Mouse (Mus musculus): ENCODE measurements around the gene Sertad3. TPM values are rescaled to one million over a fixed set of nuclear protein-coding genes. Genes with fewer than 3 reads are reported as not detected.

Sertad3 gene
- polyA plus RNA-seq, 1 experiment from 2014 or later = 24.8 TPM

GRCm38 (mm10) chr7:27506765-27507370 is 33.3 kb downstream of the Sertad3 start:
- Histone ChIP-seq H3K36me3 (replicated peaks) (no peaks in the 10 kb centered on the region), H3K4me3 (peak overlapping the region; percentile 65), H3K4me1 (peaks cover 28% of the 10 kb centered on the region), H3K27ac (peak overlapping the region; percentile 97), H3K27me3 (ENCODE audit: poor library complexity, severe bottlenecking) (no peaks in the 10 kb centered on the region), H3K9me3 (no peaks in the 10 kb centered on the region)
- no peak for DNase-seq (ENCODE audit: extremely low spot score, low spot score)
- 55% methylated on average over 9 of the region's 9 CpGs for WGBS

GRCm38 (mm10) chr7:27507711-27508647 is 34.4 kb downstream of the Sertad3 start:
- Histone ChIP-seq H3K9me3 (no peaks in the 10 kb centered on the region), H3K4me3 (peak overlapping the region; percentile 65), H3K4me1 (peaks cover 28% of the 10 kb centered on the region), H3K36me3 (replicated peaks) (no peaks in the 10 kb centered on the region), H3K27me3 (ENCODE audit: poor library complexity, severe bottlenecking) (no peaks in the 10 kb centered on the region), H3K27ac (peak overlapping the region; percentile 97)
- DNase-seq (ENCODE audit: extremely low spot score, low spot score) = peak; percentile 100
- under 1% methylated on average over 54 of the region's 54 CpGs for WGBS

- DNase-seq (ENCODE audit: extremely low spot score, low spot score) = peak; percentile 52
- H3K9me3 ChIP-seq = no peaks in the 10 kb centered on the region
- H3K4me3 ChIP-seq = peak overlapping the region; percentile 65
- H3K36me3 ChIP-seq (replicated peaks) = no peaks in the 10 kb centered on the region
- peaks cover 28% of the 10 kb centered on the region for H3K4me1 ChIP-seq
- H3K27ac ChIP-seq = peak overlapping the region; percentile 97; the same call in 1 of the 2 replicates
- H3K27me3 ChIP-seq (ENCODE audit: poor library complexity, severe bottlenecking) = no peaks in the 10 kb centered on the region
- WGBS = 23% methylated on average over 6 of the region's 6 CpGs
Observed at GRCm38 (mm10) chr7:27508648-27509005, 35.1 kb downstream of the Sertad3 start.

- no peaks in the 10 kb centered on the region for H3K9me3 ChIP-seq
- no peaks in the 10 kb centered on the region for H3K27me3 ChIP-seq (ENCODE audit: poor library complexity, severe bottlenecking)
- H3K4me3 ChIP-seq = no peak overlapping the region
- no peak for DNase-seq (ENCODE audit: extremely low spot score, low spot score)
- H3K4me1 ChIP-seq = peaks cover 28% of the 10 kb centered on the region
- WGBS = 89% methylated on average over 2 of the region's 2 CpGs
- no peaks in the 10 kb centered on the region for H3K36me3 ChIP-seq (replicated peaks)
- H3K27ac ChIP-seq = no peak overlapping the region
Observed at GRCm38 (mm10) chr7:27510809-27511208, 37.2 kb downstream of the Sertad3 start.

GRCm38 (mm10) chr7:27514961-27515360 is 41.4 kb downstream of the Sertad3 start:
- no peak for DNase-seq (ENCODE audit: extremely low spot score, low spot score)
- Histone ChIP-seq H3K27ac (no peak overlapping the region), H3K36me3 (replicated peaks) (peaks cover 8% of the 10 kb centered on the region; the same call in 1 of the 2 replicates), H3K4me1 (no peaks in the 10 kb centered on the region), H3K4me3 (no peak overlapping the region), H3K27me3 (ENCODE audit: poor library complexity, severe bottlenecking) (no peaks in the 10 kb centered on the region), H3K9me3 (peaks cover 6% of the 10 kb centered on the region; the same call in 1 of the 2 replicates)
- 81% methylated on average over 9 of the region's 9 CpGs for WGBS

GRCm38 (mm10) chr7:27518314-27518713 is 44.7 kb downstream of the Sertad3 start:
- Histone ChIP-seq H3K27me3 (ENCODE audit: poor library complexity, severe bottlenecking) (no peaks in the 10 kb centered on the region), H3K4me1 (peaks cover 6% of the 10 kb centered on the region), H3K27ac (no peak overlapping the region), H3K36me3 (replicated peaks) (peaks cover 8% of the 10 kb centered on the region; the same call in 1 of the 2 replicates), H3K9me3 (peaks cover 9% of the 10 kb centered on the region; the same call in 1 of the 2 replicates), H3K4me3 (no peak overlapping the region)
- no peak for DNase-seq (ENCODE audit: extremely low spot score, low spot score)
- 86% methylated on average over 9 of the region's 9 CpGs for WGBS

GRCm38 (mm10) chr7:27520104-27520503 is 46.5 kb downstream of the Sertad3 start:
- Histone ChIP-seq H3K4me1 (peaks cover 6% of the 10 kb centered on the region), H3K27me3 (ENCODE audit: poor library complexity, severe bottlenecking) (no peaks in the 10 kb centered on the region), H3K9me3 (peaks cover 9% of the 10 kb centered on the region; the same call in 1 of the 2 replicates), H3K36me3 (replicated peaks) (peaks cover 8% of the 10 kb centered on the region; the same call in 1 of the 2 replicates), H3K4me3 (no peak overlapping the region), H3K27ac (no peak overlapping the region)
- no peak for DNase-seq (ENCODE audit: extremely low spot score, low spot score)

- Histone ChIP-seq H3K36me3 (replicated peaks) (peaks cover 8% of the 10 kb centered on the region; the same call in 1 of the 2 replicates), H3K4me1 (peaks cover 6% of the 10 kb centered on the region), H3K27me3 (ENCODE audit: poor library complexity, severe bottlenecking) (no peaks in the 10 kb centered on the region), H3K27ac (no peak overlapping the region), H3K9me3 (peaks cover 9% of the 10 kb centered on the region; the same call in 1 of the 2 replicates), H3K4me3 (no peak overlapping the region)
- no peak for DNase-seq (ENCODE audit: extremely low spot score, low spot score)
- WGBS = 70% methylated on average over 1 of the region's 1 CpGs
Observed at GRCm38 (mm10) chr7:27520599-27520998, 47.0 kb downstream of the Sertad3 start.

- H3K4me3 ChIP-seq = no peak within 1 kb of the TSS
- H3K36me3 ChIP-seq (replicated peaks) = peaks cover 4% of the 10 kb centered on the region; the same call in 1 of the 2 replicates
- H3K4me1 ChIP-seq = peaks cover 10% of the 10 kb centered on the region
- WGBS = 70% methylated on average over 5 of the region's 5 CpGs
- no peaks in the 10 kb centered on the region for H3K27me3 ChIP-seq (ENCODE audit: poor library complexity, severe bottlenecking)
- DNase-seq (ENCODE audit: extremely low spot score, low spot score) = no peak
- H3K9me3 ChIP-seq = peaks cover 9% of the 10 kb centered on the region; the same call in 1 of the 2 replicates
- H3K27ac ChIP-seq = no peak within 1 kb of the TSS; the same call in 1 of the 2 replicates
Observed at GRCm38 (mm10) chr7:27522967-27523366, 49.4 kb downstream of the Sertad3 start, which contains the start of gene Hipk4. TSS of gene Hipk4 (plus strand) at chr7:27523267.

- WGBS = 93% methylated on average over 13 of the region's 13 CpGs
Observed at GRCm38 (mm10) chr7:27523805-27524204, 50.2 kb downstream of the Sertad3 start.

GRCm38 (mm10) chr7:27526039-27526827 is 52.7 kb downstream of the Sertad3 start:
- 28% methylated on average over 10 of the region's 10 CpGs for WGBS
- H3K9me3 ChIP-seq = no peaks in the 10 kb centered on the region
- no peaks in the 10 kb centered on the region for H3K27me3 ChIP-seq (ENCODE audit: poor library complexity, severe bottlenecking)
- no peak overlapping the region for H3K4me3 ChIP-seq
- DNase-seq (ENCODE audit: extremely low spot score, low spot score) = peak; percentile 82
- H3K27ac ChIP-seq = no peak overlapping the region
- H3K4me1 ChIP-seq = peaks cover 10% of the 10 kb centered on the region
- H3K36me3 ChIP-seq (replicated peaks) = peaks cover 10% of the 10 kb centered on the region; the same call in 1 of the 2 replicates

More at GRCm38 (mm10) chr7:27523805-27524204, 50.2 kb downstream of the Sertad3 start:
- no peak for DNase-seq (ENCODE audit: extremely low spot score, low spot score)
- peaks cover 9% of the 10 kb centered on the region; the same call in 1 of the 2 replicates for H3K9me3 ChIP-seq
- H3K4me3 ChIP-seq = no peak overlapping the region
- no peak overlapping the region for H3K27ac ChIP-seq
- H3K4me1 ChIP-seq = peaks cover 10% of the 10 kb centered on the region
- peaks cover 4% of the 10 kb centered on the region; the same call in 1 of the 2 replicates for H3K36me3 ChIP-seq (replicated peaks)
- H3K27me3 ChIP-seq (ENCODE audit: poor library complexity, severe bottlenecking) = no peaks in the 10 kb centered on the region
